Mouse (Mus musculus): ENCODE data around the gene Serinc3. TPM values are rescaled to one million over a fixed set of nuclear protein-coding genes. Genes with fewer than 3 reads are reported as not detected.
A peak's percentile ranks its signal among the peaks of the same experiment; 100 is the strongest.

Serinc3 gene
- polyA plus RNA-seq, 1 experiment from 2014 or later, result 39.3 TPM

DNA sequence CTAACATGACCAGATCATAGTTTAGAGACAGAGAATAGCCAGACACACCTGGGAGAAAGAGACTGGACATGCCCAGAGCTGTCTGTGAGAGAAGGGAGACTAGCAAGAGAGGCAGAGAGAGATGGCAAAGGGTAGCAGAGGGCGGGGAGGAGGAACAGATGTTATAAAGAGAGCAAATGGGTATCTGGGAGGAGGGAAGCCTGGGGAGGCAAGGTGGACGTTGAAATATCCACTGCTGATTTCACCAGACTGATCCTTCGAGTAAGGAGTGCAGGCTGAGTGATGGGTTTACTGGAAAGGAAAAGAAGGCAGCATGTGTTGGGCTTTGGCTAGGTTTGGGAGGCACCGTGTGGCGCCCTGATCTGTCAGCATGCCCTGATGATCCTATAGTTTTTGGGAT, 29.5 kb upstream of the Serinc3 start:
- Histone ChIP-seq H3K4me2 (ENCODE audit: low read length) (no peak overlapping the region), H3K36me3 (ENCODE audit: control insufficient read depth, insufficient read depth, low read length) (no peaks in the 10 kb centered on the region), H3K4me1 (ENCODE audit: control insufficient read depth, insufficient read depth, low read length) (peaks cover 12% of the 10 kb centered on the region; the same call in 1 of the 2 replicates), H3K9me3 (ENCODE audit: control insufficient read depth, low read length) (no peaks in the 10 kb centered on the region), H3K9ac (replicated peaks; ENCODE audit: low read length) (no peak overlapping the region), H3K27ac (replicated peaks; ENCODE audit: low read depth, low read length) (no peak overlapping the region), H3K27me3 (ENCODE audit: control insufficient read depth, insufficient read depth, low read length) (no peaks in the 10 kb centered on the region), H3K4me3 (replicated peaks; ENCODE audit: low read depth, low read length) (no peak overlapping the region)
- ATAC-seq (ENCODE audit: low FRiP score, low TSS enrichment) (no peak), DNase-seq (no peak)
- WGBS, result 79% methylated on average over 5 of the region's 5 CpGs

DNA sequence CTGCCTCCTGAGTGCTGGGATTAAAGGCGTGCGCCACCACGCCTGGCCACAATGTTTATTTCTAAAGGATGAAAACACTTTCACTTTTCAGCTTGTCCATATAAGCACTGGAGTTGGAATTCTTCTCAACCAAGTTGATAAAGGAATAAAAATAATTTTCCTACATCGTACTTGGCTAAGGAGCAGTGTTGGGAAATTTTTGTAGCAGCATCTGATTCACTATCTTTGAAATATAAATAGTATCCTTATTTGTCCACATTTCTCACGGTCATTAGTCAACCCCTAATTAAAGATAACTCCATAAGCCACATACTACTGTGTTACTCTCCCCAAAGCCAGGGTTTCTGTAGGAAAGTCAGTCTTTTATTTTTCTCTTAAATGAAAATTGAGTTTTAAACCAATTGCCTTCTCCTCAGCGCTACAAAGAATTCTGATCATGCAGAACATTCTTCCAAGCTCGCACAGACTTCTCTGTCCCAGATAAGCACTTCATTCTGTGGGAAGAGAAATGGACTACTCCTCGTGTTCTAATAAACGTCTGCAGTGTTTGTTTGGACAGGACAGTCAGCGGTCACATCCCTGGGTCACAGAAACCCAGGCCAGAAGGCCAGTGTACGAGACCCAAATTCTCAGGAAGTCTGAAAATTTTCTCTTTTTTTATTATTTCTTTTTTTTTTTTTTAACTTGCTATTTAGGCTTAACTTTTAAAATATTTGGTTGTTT, 26.1 kb upstream of the Serinc3 start:
- Histone ChIP-seq H3K27ac (replicated peaks; ENCODE audit: low read depth, low read length) (no peak overlapping the region), H3K4me2 (ENCODE audit: low read length) (no peak overlapping the region), H3K9me3 (ENCODE audit: control insufficient read depth, low read length) (no peaks in the 10 kb centered on the region), H3K4me1 (ENCODE audit: control insufficient read depth, insufficient read depth, low read length) (peaks cover 12% of the 10 kb centered on the region; the same call in 1 of the 2 replicates), H3K4me3 (replicated peaks; ENCODE audit: low read depth, low read length) (no peak overlapping the region), H3K36me3 (ENCODE audit: control insufficient read depth, insufficient read depth, low read length) (no peaks in the 10 kb centered on the region), H3K9ac (replicated peaks; ENCODE audit: low read length) (no peak overlapping the region), H3K27me3 (ENCODE audit: control insufficient read depth, insufficient read depth, low read length) (no peaks in the 10 kb centered on the region)
- ATAC-seq (ENCODE audit: low FRiP score, low TSS enrichment), result no peak
- no peak for DNase-seq
- 96% methylated on average over 11 of the region's 11 CpGs for WGBS

- Histone ChIP-seq H3K4me3 (replicated peaks; ENCODE audit: low read depth, low read length) (no peak overlapping the region), H3K4me2 (ENCODE audit: low read length) (no peak overlapping the region), H3K27me3 (ENCODE audit: control insufficient read depth, insufficient read depth, low read length) (no peaks in the 10 kb centered on the region), H3K27ac (replicated peaks; ENCODE audit: low read depth, low read length) (no peak overlapping the region), H3K9me3 (ENCODE audit: control insufficient read depth, low read length) (no peaks in the 10 kb centered on the region), H3K36me3 (ENCODE audit: control insufficient read depth, insufficient read depth, low read length) (no peaks in the 10 kb centered on the region), H3K4me1 (ENCODE audit: control insufficient read depth, insufficient read depth, low read length) (no peaks in the 10 kb centered on the region), H3K9ac (replicated peaks; ENCODE audit: low read length) (no peak overlapping the region)
- 97% methylated on average over 1 of the region's 1 CpGs for WGBS
- DNase-seq (no peak), ATAC-seq (ENCODE audit: low FRiP score, low TSS enrichment) (no peak)
Measured at GRCm38 (mm10) chr2:163667045-163667444, 22.1 kb upstream of the Serinc3 start.

GRCm38 (mm10) chr2:163663930-163664329, 19.0 kb upstream of the Serinc3 start:
- Histone ChIP-seq H3K4me2 (ENCODE audit: low read length) (no peak overlapping the region), H3K9ac (replicated peaks; ENCODE audit: low read length) (no peak overlapping the region), H3K4me1 (ENCODE audit: control insufficient read depth, insufficient read depth, low read length) (peaks cover 16% of the 10 kb centered on the region), H3K36me3 (ENCODE audit: control insufficient read depth, insufficient read depth, low read length) (no peaks in the 10 kb centered on the region), H3K9me3 (ENCODE audit: control insufficient read depth, low read length) (no peaks in the 10 kb centered on the region), H3K27me3 (ENCODE audit: control insufficient read depth, insufficient read depth, low read length) (no peaks in the 10 kb centered on the region), H3K27ac (replicated peaks; ENCODE audit: low read depth, low read length) (no peak overlapping the region), H3K4me3 (replicated peaks; ENCODE audit: low read depth, low read length) (no peak overlapping the region)
- DNase-seq (no peak), ATAC-seq (ENCODE audit: low FRiP score, low TSS enrichment) (no peak)
- WGBS, result 73% methylated on average over 3 of the region's 3 CpGs

GRCm38 (mm10) chr2:163662698-163663221, 17.8 kb upstream of the Serinc3 start:
- WGBS, result 75% methylated on average over 2 of the region's 2 CpGs
- H3K4me1 ChIP-seq (ENCODE audit: control insufficient read depth, insufficient read depth, low read length), result peaks cover 17% of the 10 kb centered on the region
- no peaks in the 10 kb centered on the region for H3K36me3 ChIP-seq (ENCODE audit: control insufficient read depth, insufficient read depth, low read length)
- DNase-seq (no peak), ATAC-seq (ENCODE audit: low FRiP score, low TSS enrichment) (no peak)
- H3K4me3 ChIP-seq (replicated peaks; ENCODE audit: low read depth, low read length), result no peak overlapping the region
- H3K27ac ChIP-seq (replicated peaks; ENCODE audit: low read depth, low read length), result no peak overlapping the region
- H3K4me2 ChIP-seq (ENCODE audit: low read length), result no peak overlapping the region
- H3K9ac ChIP-seq (replicated peaks; ENCODE audit: low read length), result no peak overlapping the region
- no peaks in the 10 kb centered on the region for H3K27me3 ChIP-seq (ENCODE audit: control insufficient read depth, insufficient read depth, low read length)
- H3K9me3 ChIP-seq (ENCODE audit: control insufficient read depth, low read length), result no peaks in the 10 kb centered on the region

DNA sequence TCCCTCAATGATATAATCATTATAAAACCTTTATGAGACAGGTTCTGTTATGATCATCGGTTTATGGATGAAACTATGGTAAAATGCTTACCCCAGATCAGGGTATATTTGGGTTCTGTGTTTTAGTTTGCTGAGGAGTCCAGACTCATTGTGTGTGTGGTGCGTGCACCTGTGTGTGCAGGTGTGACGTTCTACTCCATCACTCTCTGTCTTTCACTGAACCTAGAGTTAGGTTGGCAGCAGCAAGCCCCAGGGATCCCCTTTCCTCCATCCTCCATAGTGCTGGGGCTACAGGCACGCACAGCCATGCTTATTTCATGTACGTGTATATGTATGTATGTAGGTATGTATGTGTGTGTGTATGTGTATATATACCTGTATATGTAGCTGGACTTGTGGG, 17.1 kb upstream of the Serinc3 start:
- WGBS, result 94% methylated on average over 5 of the region's 5 CpGs
- no peak overlapping the region for H3K4me3 ChIP-seq (replicated peaks; ENCODE audit: low read depth, low read length)
- no peaks in the 10 kb centered on the region for H3K27me3 ChIP-seq (ENCODE audit: control insufficient read depth, insufficient read depth, low read length)
- peaks cover 17% of the 10 kb centered on the region for H3K4me1 ChIP-seq (ENCODE audit: control insufficient read depth, insufficient read depth, low read length)
- DNase-seq (no peak), ATAC-seq (ENCODE audit: low FRiP score, low TSS enrichment) (no peak)
- no peak overlapping the region for H3K27ac ChIP-seq (replicated peaks; ENCODE audit: low read depth, low read length)
- no peak overlapping the region for H3K9ac ChIP-seq (replicated peaks; ENCODE audit: low read length)
- no peaks in the 10 kb centered on the region for H3K36me3 ChIP-seq (ENCODE audit: control insufficient read depth, insufficient read depth, low read length)
- no peak overlapping the region for H3K4me2 ChIP-seq (ENCODE audit: low read length)
- no peaks in the 10 kb centered on the region for H3K9me3 ChIP-seq (ENCODE audit: control insufficient read depth, low read length)

GRCm38 (mm10) chr2:163661371-163661850, 16.5 kb upstream of the Serinc3 start:
- H3K4me3 ChIP-seq (replicated peaks; ENCODE audit: low read depth, low read length), result no peak overlapping the region
- WGBS, result 58% methylated on average over 6 of the region's 6 CpGs
- H3K27me3 ChIP-seq (ENCODE audit: control insufficient read depth, insufficient read depth, low read length), result no peaks in the 10 kb centered on the region
- no peaks in the 10 kb centered on the region for H3K9me3 ChIP-seq (ENCODE audit: control insufficient read depth, low read length)
- H3K27ac ChIP-seq (replicated peaks; ENCODE audit: low read depth, low read length), result no peak overlapping the region
- ATAC-seq (ENCODE audit: low FRiP score, low TSS enrichment), result no peak
- H3K4me1 ChIP-seq (ENCODE audit: control insufficient read depth, insufficient read depth, low read length), result peaks cover 17% of the 10 kb centered on the region
- no peaks in the 10 kb centered on the region for H3K36me3 ChIP-seq (ENCODE audit: control insufficient read depth, insufficient read depth, low read length)
- DNase-seq, result no peak
- H3K4me2 ChIP-seq (ENCODE audit: low read length), result no peak overlapping the region
- H3K9ac ChIP-seq (replicated peaks; ENCODE audit: low read length), result no peak overlapping the region

DNA sequence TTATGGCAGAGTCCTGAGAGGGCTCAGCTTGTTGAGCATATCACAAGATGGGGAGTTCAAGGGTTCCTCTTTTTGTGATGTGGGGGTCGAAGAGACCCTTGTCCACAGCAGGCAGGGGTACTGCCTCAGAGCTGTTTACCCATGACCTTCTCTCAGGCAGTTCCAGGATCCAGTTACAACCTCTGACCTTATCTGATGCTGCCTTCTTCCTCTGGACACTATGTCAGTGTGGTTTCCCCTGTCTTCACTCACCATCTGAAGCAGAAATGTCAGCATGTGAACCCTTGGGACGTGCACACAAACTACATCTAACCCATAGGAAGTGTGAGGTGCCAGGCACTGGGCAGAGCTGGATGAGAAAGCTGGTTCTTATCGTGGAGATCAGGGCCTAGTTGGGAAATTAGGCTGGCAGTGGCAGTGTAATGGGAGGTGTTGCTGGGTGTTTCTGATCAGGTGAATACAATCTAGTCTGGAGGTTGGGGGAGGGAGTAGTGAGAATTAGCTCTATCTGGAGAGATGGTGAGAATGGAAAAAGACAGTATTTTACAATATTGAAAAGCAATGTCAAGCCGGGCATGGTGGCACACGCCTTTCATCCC, 15.3 kb upstream of the Serinc3 start:
- H3K4me1 ChIP-seq (ENCODE audit: control insufficient read depth, insufficient read depth, low read length), result peaks cover 17% of the 10 kb centered on the region
- H3K27ac ChIP-seq (replicated peaks; ENCODE audit: low read depth, low read length), result no peak overlapping the region
- H3K9me3 ChIP-seq (ENCODE audit: control insufficient read depth, low read length), result no peaks in the 10 kb centered on the region
- ATAC-seq (ENCODE audit: low FRiP score, low TSS enrichment) (no peak), DNase-seq (no peak)
- H3K27me3 ChIP-seq (ENCODE audit: control insufficient read depth, insufficient read depth, low read length), result no peaks in the 10 kb centered on the region
- H3K4me2 ChIP-seq (ENCODE audit: low read length), result no peak overlapping the region
- WGBS, result 92% methylated on average over 5 of the region's 5 CpGs
- no peak overlapping the region for H3K4me3 ChIP-seq (replicated peaks; ENCODE audit: low read depth, low read length)
- no peaks in the 10 kb centered on the region for H3K36me3 ChIP-seq (ENCODE audit: control insufficient read depth, insufficient read depth, low read length)
- no peak overlapping the region for H3K9ac ChIP-seq (replicated peaks; ENCODE audit: low read length)

- Histone ChIP-seq H3K27me3 (ENCODE audit: control insufficient read depth, insufficient read depth, low read length) (no peaks in the 10 kb centered on the region), H3K9me3 (ENCODE audit: control insufficient read depth, low read length) (no peaks in the 10 kb centered on the region), H3K27ac (replicated peaks; ENCODE audit: low read depth, low read length) (no peak overlapping the region), H3K9ac (replicated peaks; ENCODE audit: low read length) (peak overlapping the region; percentile 79; the same call in 1 of the 2 replicates), H3K4me1 (ENCODE audit: control insufficient read depth, insufficient read depth, low read length) (peaks cover 17% of the 10 kb centered on the region), H3K36me3 (ENCODE audit: control insufficient read depth, insufficient read depth, low read length) (no peaks in the 10 kb centered on the region), H3K4me2 (ENCODE audit: low read length) (peak overlapping the region; percentile 56), H3K4me3 (replicated peaks; ENCODE audit: low read depth, low read length) (peak overlapping the region; percentile 76)
- WGBS, result 83% methylated on average over 12 of the region's 12 CpGs
- ATAC-seq (ENCODE audit: low FRiP score, low TSS enrichment) (no peak), DNase-seq (no peak)
Measured at GRCm38 (mm10) chr2:163659431-163659830, 14.5 kb upstream of the Serinc3 start.

All from midbrain, embryonic 14.5 days (tissue).